Mouse (Mus musculus): ENCODE results near the gene Olfr130. TPM values are rescaled to one million over a fixed set of nuclear protein-coding genes. Genes with fewer than 3 reads are reported as not detected.

Olfr130 gene
- polyA plus RNA-seq (2015; fragmentation: Nextera tagmentation; extraction: Ambion mirVana), result not detected in 2 replicates

DNA sequence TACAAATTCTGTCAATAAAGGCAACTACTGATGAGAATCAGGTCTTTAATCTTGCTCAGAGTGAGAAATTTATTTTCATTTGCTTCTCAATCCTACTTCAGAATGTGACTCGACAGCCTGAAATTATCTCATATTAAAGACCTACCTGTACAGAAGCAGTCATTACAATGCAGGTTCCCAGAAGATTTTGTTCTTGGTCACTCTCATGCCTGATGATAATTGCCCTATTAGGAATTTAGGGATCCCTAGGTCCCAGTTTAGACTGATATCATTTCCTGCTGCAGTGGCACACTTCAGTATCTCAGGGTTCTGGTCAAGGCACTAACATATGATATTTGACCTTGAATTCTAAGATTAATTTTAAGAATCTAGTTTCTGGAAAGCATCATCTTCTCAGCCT is at the start of gene Olfr130:
TSS of gene Olfr130 (plus strand) at position 301 of the 400 bp plus-strand sequence.
- H3K4me3 ChIP-seq (ENCODE audit: low read length), result no peak within 1 kb of the TSS
- no peak within 1 kb of the TSS for H3K4me2 ChIP-seq (ENCODE audit: low read depth, low read length)
- 77% methylated on average over 1 of the region's 1 CpGs for WGBS
- no peak within 1 kb of the TSS for H3K9ac ChIP-seq (ENCODE audit: low read length)
- H3K27me3 ChIP-seq (ENCODE audit: control insufficient read depth, insufficient read depth, low read length), result no peaks in the 10 kb centered on the region
- H3K9me3 ChIP-seq (replicated peaks; ENCODE audit: control insufficient read depth, low read length), result no peaks in the 10 kb centered on the region; the same call in 1 of the 2 replicates
- no peak within 1 kb of the TSS for H3K27ac ChIP-seq (ENCODE audit: low read length)
- no peaks in the 10 kb centered on the region for H3K36me3 ChIP-seq (ENCODE audit: control insufficient read depth, insufficient read depth)
- ATAC-seq (replicated peaks; ENCODE audit: extremely low read depth, insufficient read depth, low FRiP score), result no peak
- no peaks in the 10 kb centered on the region for H3K4me1 ChIP-seq (ENCODE audit: control insufficient read depth, insufficient read depth, low read length)

GRCm38 (mm10) chr17:38016341-38016740 is 47.4 kb upstream of the Olfr130 start:
- no peak overlapping the region for H3K27ac ChIP-seq (ENCODE audit: low read length)
- WGBS, result 76% methylated on average over 2 of the region's 2 CpGs
- H3K9ac ChIP-seq (ENCODE audit: low read length), result no peak overlapping the region
- no peak overlapping the region for H3K4me2 ChIP-seq (ENCODE audit: low read depth, low read length)
- H3K9me3 ChIP-seq (replicated peaks; ENCODE audit: control insufficient read depth, low read length), result no peaks in the 10 kb centered on the region; the same call in 1 of the 2 replicates
- H3K27me3 ChIP-seq (ENCODE audit: control insufficient read depth, insufficient read depth, low read length), result no peaks in the 10 kb centered on the region
- no peak for ATAC-seq (replicated peaks; ENCODE audit: extremely low read depth, insufficient read depth, low FRiP score)
- no peaks in the 10 kb centered on the region for H3K4me1 ChIP-seq (ENCODE audit: control insufficient read depth, insufficient read depth, low read length)
- H3K36me3 ChIP-seq (ENCODE audit: control insufficient read depth, insufficient read depth), result no peaks in the 10 kb centered on the region
- H3K4me3 ChIP-seq (ENCODE audit: low read length), result no peak overlapping the region

GRCm38 (mm10) chr17:38026297-38026696 is 37.4 kb upstream of the Olfr130 start:
- no peak overlapping the region for H3K9ac ChIP-seq (ENCODE audit: low read length)
- H3K4me1 ChIP-seq (ENCODE audit: control insufficient read depth, insufficient read depth, low read length), result no peaks in the 10 kb centered on the region
- no peaks in the 10 kb centered on the region for H3K27me3 ChIP-seq (ENCODE audit: control insufficient read depth, insufficient read depth, low read length)
- WGBS, result 22% methylated on average over 5 of the region's 5 CpGs
- H3K27ac ChIP-seq (ENCODE audit: low read length), result no peak overlapping the region
- no peaks in the 10 kb centered on the region for H3K36me3 ChIP-seq (ENCODE audit: control insufficient read depth, insufficient read depth)
- 0 out of 2 replicates have a peak, but pooled peaks cover 5% of the 10 kb centered on the region for H3K9me3 ChIP-seq (replicated peaks; ENCODE audit: control insufficient read depth, low read length)
- ATAC-seq (replicated peaks; ENCODE audit: extremely low read depth, insufficient read depth, low FRiP score), result no peak
- H3K4me2 ChIP-seq (ENCODE audit: low read depth, low read length), result no peak overlapping the region
- no peak overlapping the region for H3K4me3 ChIP-seq (ENCODE audit: low read length)

GRCm38 (mm10) chr17:38059979-38060378 is 3.7 kb upstream of the Olfr130 start, which contains the start of gene Olfr129:
Gene Olfr129 (minus strand): TSS chr17:38060079.
- no peak for ATAC-seq (replicated peaks; ENCODE audit: extremely low read depth, insufficient read depth, low FRiP score)
- H3K36me3 ChIP-seq (ENCODE audit: control insufficient read depth, insufficient read depth), result no peaks in the 10 kb centered on the region
- no peaks in the 10 kb centered on the region for H3K4me1 ChIP-seq (ENCODE audit: control insufficient read depth, insufficient read depth, low read length)
- no peaks in the 10 kb centered on the region; the same call in 1 of the 2 replicates for H3K9me3 ChIP-seq (replicated peaks; ENCODE audit: control insufficient read depth, low read length)
- H3K4me2 ChIP-seq (ENCODE audit: low read depth, low read length), result no peak within 1 kb of the TSS
- H3K4me3 ChIP-seq (ENCODE audit: low read length), result no peak within 1 kb of the TSS
- no peaks in the 10 kb centered on the region for H3K27me3 ChIP-seq (ENCODE audit: control insufficient read depth, insufficient read depth, low read length)
- WGBS, result 50% methylated on average over 1 of the region's 1 CpGs
- H3K27ac ChIP-seq (ENCODE audit: low read length), result no peak within 1 kb of the TSS
- no peak within 1 kb of the TSS for H3K9ac ChIP-seq (ENCODE audit: low read length)

DNA sequence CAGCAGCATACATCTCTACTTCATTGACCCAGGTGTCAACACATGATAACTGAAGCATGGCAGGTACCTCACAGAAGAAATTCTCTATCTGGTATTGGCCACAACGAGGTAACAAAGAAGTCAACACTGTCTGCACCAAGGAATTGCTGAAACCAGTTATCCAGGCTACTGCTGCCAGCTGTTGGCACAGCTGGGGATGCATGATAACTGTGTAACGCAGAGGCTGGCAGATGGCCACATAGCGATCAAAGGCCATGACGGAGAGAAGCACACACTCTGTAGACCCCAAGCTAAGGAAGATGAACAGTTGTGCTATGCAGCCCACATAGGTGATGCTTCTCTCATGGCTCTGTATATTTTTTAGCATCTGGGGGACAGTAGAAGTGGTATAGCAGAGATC is 18.6 kb downstream of the Olfr130 start:
- no peak overlapping the region for H3K4me2 ChIP-seq (ENCODE audit: low read depth, low read length)
- H3K27ac ChIP-seq (ENCODE audit: low read length), result no peak overlapping the region
- H3K9ac ChIP-seq (ENCODE audit: low read length), result no peak overlapping the region
- H3K4me1 ChIP-seq (ENCODE audit: control insufficient read depth, insufficient read depth, low read length), result no peaks in the 10 kb centered on the region
- 77% methylated on average over 4 of the region's 4 CpGs for WGBS
- no peak overlapping the region for H3K4me3 ChIP-seq (ENCODE audit: low read length)
- 0 out of 2 replicates have a peak, but pooled peaks cover 7% of the 10 kb centered on the region for H3K9me3 ChIP-seq (replicated peaks; ENCODE audit: control insufficient read depth, low read length)
- ATAC-seq (replicated peaks; ENCODE audit: extremely low read depth, insufficient read depth, low FRiP score), result no peak
- H3K36me3 ChIP-seq (ENCODE audit: control insufficient read depth, insufficient read depth), result no peaks in the 10 kb centered on the region
- no peaks in the 10 kb centered on the region for H3K27me3 ChIP-seq (ENCODE audit: control insufficient read depth, insufficient read depth, low read length)

DNA sequence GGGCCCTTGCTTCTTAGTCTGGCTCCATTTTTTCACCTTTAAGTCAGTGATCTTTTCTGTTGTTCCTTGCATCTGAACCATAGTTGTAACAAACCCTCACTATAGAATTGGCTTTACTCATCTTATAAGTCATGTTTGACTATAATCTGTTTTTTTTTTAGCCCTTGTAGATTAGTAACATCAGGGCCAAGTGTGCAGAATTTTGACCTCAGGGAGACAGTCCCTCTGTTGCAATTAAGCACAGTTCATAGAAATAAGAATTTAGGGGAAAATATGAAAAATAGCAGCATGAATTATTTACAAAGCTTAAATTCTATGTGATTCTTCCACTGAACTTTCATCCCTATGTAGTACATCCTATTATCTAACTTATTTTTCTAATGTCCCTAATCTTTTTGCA is 24.9 kb downstream of the Olfr130 start, which contains the start of gene Olfr131:
TSS of gene Olfr131 (minus strand) at position 101 of the 400 bp plus-strand sequence.
- no peak within 1 kb of the TSS for H3K4me3 ChIP-seq (ENCODE audit: low read length)
- no peak within 1 kb of the TSS for H3K4me2 ChIP-seq (ENCODE audit: low read depth, low read length)
- H3K27me3 ChIP-seq (ENCODE audit: control insufficient read depth, insufficient read depth, low read length), result no peaks in the 10 kb centered on the region
- no peak within 1 kb of the TSS for H3K27ac ChIP-seq (ENCODE audit: low read length)
- no peaks in the 10 kb centered on the region for H3K9me3 ChIP-seq (replicated peaks; ENCODE audit: control insufficient read depth, low read length)
- no peak for ATAC-seq (replicated peaks; ENCODE audit: extremely low read depth, insufficient read depth, low FRiP score)
- no peaks in the 10 kb centered on the region for H3K4me1 ChIP-seq (ENCODE audit: control insufficient read depth, insufficient read depth, low read length)
- no peaks in the 10 kb centered on the region for H3K36me3 ChIP-seq (ENCODE audit: control insufficient read depth, insufficient read depth)
- H3K9ac ChIP-seq (ENCODE audit: low read length), result no peak within 1 kb of the TSS

Other genes with a start within 250 kb of the Olfr130 start
- not detected in 2 replicates for gene Olfr125, start 231.0 kb upstream of the Olfr130 start, polyA plus RNA-seq (2015; fragmentation: Nextera tagmentation; extraction: Ambion mirVana)
- gene Olfr126, start 216.4 kb upstream of the Olfr130 start, polyA plus RNA-seq (2015; fragmentation: Nextera tagmentation; extraction: Ambion mirVana), result not detected in 2 replicates
- gene Olfr127, start 163.5 kb upstream of the Olfr130 start, polyA plus RNA-seq (2015; fragmentation: Nextera tagmentation; extraction: Ambion mirVana), result not detected in 2 replicates
- gene Olfr128, start 143.4 kb upstream of the Olfr130 start, polyA plus RNA-seq (2015; fragmentation: Nextera tagmentation; extraction: Ambion mirVana), result not detected in 2 replicates
- not detected in 2 replicates for gene Olfr761, start 110.8 kb upstream of the Olfr130 start, polyA plus RNA-seq (2015; fragmentation: Nextera tagmentation; extraction: Ambion mirVana)
- gene Olfr129, start 3.8 kb upstream of the Olfr130 start, polyA plus RNA-seq (2015; fragmentation: Nextera tagmentation; extraction: Ambion mirVana), result not detected in 2 replicates
- not detected in 2 replicates for gene Olfr131, start 24.8 kb downstream of the Olfr130 start, polyA plus RNA-seq (2015; fragmentation: Nextera tagmentation; extraction: Ambion mirVana)
- not detected in 2 replicates for gene Olfr132, start 70.6 kb downstream of the Olfr130 start, polyA plus RNA-seq (2015; fragmentation: Nextera tagmentation; extraction: Ambion mirVana)
- gene Olfr133, start 81.4 kb downstream of the Olfr130 start, polyA plus RNA-seq (2015; fragmentation: Nextera tagmentation; extraction: Ambion mirVana), result not detected in 2 replicates
- not detected in 2 replicates for gene Olfr134, start 107.5 kb downstream of the Olfr130 start, polyA plus RNA-seq (2015; fragmentation: Nextera tagmentation; extraction: Ambion mirVana)
- not detected in 2 replicates for gene Olfr135, start 140.4 kb downstream of the Olfr130 start, polyA plus RNA-seq (2015; fragmentation: Nextera tagmentation; extraction: Ambion mirVana)
- not detected in 2 replicates for gene Olfr138, start 197.1 kb downstream of the Olfr130 start, polyA plus RNA-seq (2015; fragmentation: Nextera tagmentation; extraction: Ambion mirVana)
- gene Olfr137, start 243.6 kb downstream of the Olfr130 start, polyA plus RNA-seq (2015; fragmentation: Nextera tagmentation; extraction: Ambion mirVana), result not detected in 2 replicates

All from heart, embryonic 16.5 days (tissue).